Mouse (Mus musculus) adrenal gland, adult 18-20 months (tissue): ENCODE data around the gene Rps13. TPM values are rescaled to one million over a fixed set of nuclear protein-coding genes. Genes with fewer than 3 reads are reported as not detected.

ENCODE experiments used
- DNase-seq, 2 experiments: peaks; one replicate each; pipeline ENCODE4 v3.0.0; 2021 to 2022; ENCODE audit warnings: low spot score in 2 of 2
- total RNA-seq, 2 experiments: library from RNA; stranded (reverse); gene quantifications; 1 replicate in 1 of 2; 2 replicates in 1 of 2; pipeline ENCODE4 v1.2.3; 2021

The Rps13 gene
- total RNA-seq, 2 experiments from 2014 or later, result 414 to 473 TPM

- no peak for DNase-seq
These were observed 39.0 kb downstream of the Rps13 start for GRCm38 (mm10) chr7:116294961-116295360.

DNA sequence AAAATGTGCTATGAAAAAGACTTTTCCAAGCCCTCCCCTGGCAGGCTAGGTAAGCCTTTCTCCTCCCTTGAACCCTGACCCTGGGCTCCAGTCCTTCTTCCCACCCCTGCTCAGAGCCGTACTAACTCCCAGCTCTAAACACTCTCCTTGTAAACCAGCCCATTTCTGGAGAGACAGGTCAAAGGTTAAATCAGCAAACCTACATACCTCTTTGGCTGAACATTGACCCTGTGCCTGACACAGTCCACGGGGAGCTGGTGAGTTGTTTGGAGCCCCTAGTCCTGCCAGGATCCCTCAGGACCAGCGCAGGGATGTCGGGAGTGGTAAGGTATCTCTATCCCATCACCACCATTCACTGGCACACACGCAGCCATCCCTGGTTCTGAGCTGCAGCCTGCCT lies 41.6 kb downstream of the Rps13 start:
- no peak for DNase-seq

DNA sequence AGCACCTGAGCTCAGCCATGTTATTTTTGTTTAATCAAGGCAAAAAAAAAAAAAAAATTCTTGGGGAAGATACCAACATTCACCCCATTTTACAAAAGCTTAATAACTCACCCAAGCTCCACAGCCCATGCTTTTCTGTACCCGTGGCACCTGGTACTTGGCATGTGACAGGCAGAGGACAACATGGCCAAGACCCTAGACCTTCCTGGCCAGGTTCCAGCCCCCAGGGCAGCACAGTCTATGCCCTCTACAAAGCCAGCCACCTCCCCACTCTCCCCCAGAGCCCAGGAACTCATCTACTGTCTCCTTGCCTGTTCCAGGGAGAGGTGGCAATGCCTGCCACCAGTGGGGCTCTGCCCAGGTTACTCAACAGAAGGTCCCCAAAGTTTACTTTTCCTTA lies 43.4 kb downstream of the Rps13 start:
- no peak for DNase-seq

GRCm38 (mm10) chr7:116288996-116289395 lies 45.0 kb downstream of the Rps13 start:
- no peak for DNase-seq

DNA sequence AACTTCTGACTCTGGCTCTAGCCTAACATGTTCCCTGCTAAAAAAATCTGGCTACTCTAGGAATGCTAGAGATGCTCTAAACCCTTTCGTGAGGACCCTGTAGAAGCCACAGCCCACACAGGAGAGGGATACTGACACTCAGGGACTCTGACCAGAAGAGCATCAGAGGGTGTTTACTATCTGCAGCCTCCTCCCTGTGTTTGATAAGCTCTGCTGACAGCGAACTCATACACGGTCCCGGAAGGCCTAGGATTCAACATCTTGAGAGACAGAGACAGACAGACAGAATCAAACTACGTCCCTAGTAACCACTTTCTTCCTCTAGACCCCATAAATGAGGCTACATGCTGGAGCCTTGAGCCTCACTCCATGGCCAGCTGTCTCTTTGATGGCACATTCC lies 46.0 kb downstream of the Rps13 start:
- no peak for DNase-seq

DNA sequence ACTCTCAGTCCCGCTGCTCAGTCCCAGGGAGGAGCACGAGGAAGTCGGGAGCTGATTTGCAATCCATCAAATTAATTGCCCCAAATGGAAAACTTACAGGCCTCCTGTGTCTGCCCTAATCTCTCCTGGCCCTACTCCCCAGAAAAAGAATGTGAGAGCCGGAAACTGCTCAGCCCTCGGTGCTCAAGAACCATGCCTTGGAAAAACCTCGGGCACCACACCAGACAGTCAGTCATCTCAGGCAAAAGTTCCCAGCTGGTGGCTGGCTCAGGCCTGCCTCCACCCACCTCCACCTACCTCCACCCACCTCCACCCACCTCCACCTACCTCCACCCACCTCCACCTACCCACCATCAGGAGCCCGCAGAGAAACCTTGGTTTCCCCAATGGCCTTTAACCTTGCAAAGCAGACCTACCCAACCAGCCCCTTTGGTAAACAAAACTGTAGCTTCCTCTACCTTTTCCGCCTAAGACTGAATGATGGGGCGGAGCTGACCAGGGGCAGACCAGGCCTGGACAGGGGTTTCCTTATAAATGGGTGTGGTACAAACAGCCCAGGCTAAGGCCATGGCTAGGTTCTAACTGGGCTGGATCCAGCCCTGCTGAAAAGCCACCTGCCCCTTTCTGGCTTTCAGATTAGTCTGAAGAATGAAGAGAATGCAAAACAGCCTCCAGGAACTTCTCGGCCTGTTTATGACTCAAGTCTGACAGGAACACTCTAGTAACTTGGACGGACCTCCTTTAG lies 47.2 kb downstream of the Rps13 start:
- DNase-seq, result no peak

DNA sequence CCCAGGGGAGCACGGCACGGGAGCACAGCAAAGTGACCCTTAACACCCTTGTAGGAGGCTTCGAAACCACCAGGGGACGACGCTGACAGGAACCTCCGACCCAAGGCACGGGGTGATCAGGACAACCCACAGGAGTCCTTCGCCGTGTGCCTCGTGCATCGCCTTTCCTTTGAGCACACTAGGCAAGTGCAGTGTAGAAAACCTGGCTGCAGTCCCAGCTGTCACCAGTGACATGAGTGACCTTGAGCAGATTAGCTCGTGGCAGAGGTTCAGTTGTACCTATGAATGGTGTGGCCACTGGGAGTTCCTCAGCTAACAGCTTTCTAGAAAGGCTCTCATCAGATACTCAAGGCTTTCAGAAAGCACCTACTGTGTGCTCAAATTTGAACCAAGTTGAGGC lies 47.8 kb downstream of the Rps13 start:
- DNase-seq, result peak; percentile 52 to 55

DNA sequence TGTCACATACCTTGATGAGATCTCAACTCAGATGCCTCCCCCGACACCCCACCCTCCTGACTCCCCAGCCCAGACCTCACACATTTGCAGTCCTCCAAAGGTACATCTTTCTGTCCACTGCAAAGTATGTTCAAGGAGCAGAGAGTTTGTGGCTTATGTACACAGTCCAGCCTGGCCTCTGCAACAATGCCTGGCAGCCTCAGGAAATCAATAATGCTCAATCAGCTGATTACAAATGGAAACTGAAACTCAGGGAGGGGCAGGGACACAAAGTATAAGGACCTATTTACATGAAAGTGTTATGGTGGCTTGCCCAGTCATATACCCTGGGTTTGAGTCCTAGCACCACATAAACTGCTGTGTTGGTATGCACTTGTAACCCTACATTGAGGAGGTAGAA lies 48.8 kb downstream of the Rps13 start:
- DNase-seq, result no peak

GRCm38 (mm10) chr7:116282755-116283154 lies 51.2 kb downstream of the Rps13 start:
- no peak for DNase-seq

Other genes starting within 250 kb of the Rps13 start
- 1 to 10 TPM; 3.9 to 4.9 TPM for gene Gm4353, start 249.6 kb downstream of the Rps13 start, total RNA-seq
- 10 to 100 TPM; 10.5 to 12.9 TPM for gene Plekha7, start 25.8 kb downstream of the Rps13 start, total RNA-seq
- gene Pik3c2a, start 109.3 kb upstream of the Rps13 start, total RNA-seq, result 10 to 100 TPM; 27.7 to 28.7 TPM
- gene Nucb2, start 170.2 kb upstream of the Rps13 start, total RNA-seq, result 10 to 100 TPM; 20.4 to 23.1 TPM